Mouse (Mus musculus): ENCODE results near the gene Cage1. TPM values are rescaled to one million over a fixed set of nuclear protein-coding genes. Genes with fewer than 3 reads are reported as not detected.

The Cage1 gene
- total RNA-seq, 2 experiments from 2014 or later: 12.4 to 13.0 TPM

- no peak for DNase-seq (ENCODE audit: low spot score in 2 of 2)
Observed at GRCm38 (mm10) chr13:37966256-37967051, 70.4 kb downstream of the Cage1 start.

GRCm38 (mm10) chr13:37965126-37965914 lies 71.5 kb downstream of the Cage1 start:
- no peak for DNase-seq (ENCODE audit: low spot score in 2 of 2)

GRCm38 (mm10) chr13:37964128-37965087 lies 72.5 kb downstream of the Cage1 start:
- DNase-seq (ENCODE audit: low spot score in 2 of 2): no peak

- DNase-seq (ENCODE audit: low spot score in 2 of 2): peak in 1 of 2 experiments; percentile 57
Observed at GRCm38 (mm10) chr13:37963354-37964007, 73.4 kb downstream of the Cage1 start.

- DNase-seq (ENCODE audit: low spot score in 2 of 2): no peak
Observed at GRCm38 (mm10) chr13:37962541-37962940, 74.3 kb downstream of the Cage1 start.

GRCm38 (mm10) chr13:37959936-37960335 lies 76.9 kb downstream of the Cage1 start:
- DNase-seq (ENCODE audit: low spot score in 2 of 2): no peak

GRCm38 (mm10) chr13:37959239-37959907 lies 77.5 kb downstream of the Cage1 start:
- DNase-seq (ENCODE audit: low spot score in 2 of 2): no peak

GRCm38 (mm10) chr13:37958498-37959238 lies 78.2 kb downstream of the Cage1 start:
- no peak for DNase-seq (ENCODE audit: low spot score in 2 of 2)

Small RNAs within 50 kb of the gene (microRNA-seq; reads per million reads assigned to microRNA genes)
- gene Gm27387: not detected

Other genes starting within 250 kb of the Cage1 start
- 100 to 1,000 TPM; 160 to 167 TPM for gene Ssr1, start 42.9 kb downstream of the Cage1 start, total RNA-seq (2021)
- 10 to 100 TPM; 47.8 to 52.6 TPM for gene Riok1, start 74 bp downstream of the Cage1 start, total RNA-seq (2021)
- 1 to 10 TPM; 3.6 to 7.2 TPM for gene Dsp, start 114.2 kb upstream of the Cage1 start, total RNA-seq (2021)
- 10 to 100 TPM; 22.0 to 23.2 TPM for gene Snrnp48, start 167.9 kb upstream of the Cage1 start, total RNA-seq (2021)

All from adrenal gland, postnatal 4 days (tissue).